Mouse (Mus musculus) hindbrain, embryonic 12.5 days (tissue): ENCODE results near the gene Sf3a3. TPM values are rescaled to one million over a fixed set of nuclear protein-coding genes. Genes with fewer than 3 reads are reported as not detected.
A peak's percentile ranks its signal among the peaks of the same experiment; 100 is the strongest.

ENCODE experiments used
- ATAC-seq: fragments of 200-750 bp; cut with Nextera tagmentation; 2 replicates; pipeline ENCODE4 v1.8.0; 2017; ENCODE audit warnings: moderate TSS enrichment; ENCODE audit not compliant: low FRiP score
- H3K27ac ChIP-seq: fragments of 300-500 bp; sonication (generic); 2 replicates; pipeline ENCODE4 v1.5.1; 2016; ENCODE audit warnings: mild to moderate bottlenecking
- H3K27me3 ChIP-seq: fragments of 300-500 bp; sonication (generic); 2 replicates; pipeline ENCODE4 v1.6.1; 2016; ENCODE audit warnings: mild to moderate bottlenecking
- H3K36me3 ChIP-seq: fragments of 300-500 bp; sonication (generic); 2 replicates; pipeline ENCODE4 v1.6.1; 2016; ENCODE audit warnings: mild to moderate bottlenecking
- H3K4me1 ChIP-seq: fragments of 300-500 bp; sonication (generic); 2 replicates; pipeline ENCODE4 v1.6.1; 2016
- H3K4me2 ChIP-seq: fragments of 300-500 bp; sonication (generic); replicated peaks from 2 replicates; pipeline ENCODE4 v1.6.1; 2016; ENCODE audit warnings: mild to moderate bottlenecking
- H3K4me3 ChIP-seq: fragments of 300-500 bp; sonication (generic); 2 replicates; pipeline ENCODE4 v1.5.1; 2016; ENCODE audit warnings: mild to moderate bottlenecking
- H3K9ac ChIP-seq: fragments of 300-500 bp; sonication (generic); 2 replicates; pipeline ENCODE4 v1.6.1; 2016; ENCODE audit warnings: mild to moderate bottlenecking, moderate library complexity
- H3K9me3 ChIP-seq: fragments of 300-500 bp; sonication (generic); replicated peaks from 2 replicates; pipeline ENCODE4 v1.6.1; 2016; ENCODE audit warnings: mild to moderate bottlenecking
- whole genome bisulfite sequencing: fragments of 180-500 bp; shearing (Covaris S2); methylation state at CpG from one replicate; pipeline ENCODE4 v1.1.7; 2016; 5-methylcytosine and 5-hydroxymethylcytosine counted together
- polyA plus RNA-seq: library from polyadenylated mRNA; unstranded; fragments of >200 nt; fragmentation: Nextera tagmentation; extraction: Ambion mirVana; gene quantifications from 2 replicates; pipeline ENCODE4 v1.2.1, GENCODE M21; 2016

Sf3a3 gene
- polyA plus RNA-seq, 1 experiment from 2014 or later, result 164 TPM

- no peaks in the 10 kb centered on the region for H3K9me3 ChIP-seq
- no peak overlapping the region for H3K4me3 ChIP-seq
- 82% methylated on average over 4 of the region's 4 CpGs for WGBS
- no peak overlapping the region for H3K27ac ChIP-seq
- no peaks in the 10 kb centered on the region for H3K4me1 ChIP-seq
- no peak overlapping the region for H3K4me2 ChIP-seq
- H3K36me3 ChIP-seq, result peaks cover 55% of the 10 kb centered on the region
- no peaks in the 10 kb centered on the region for H3K27me3 ChIP-seq
- no peak for ATAC-seq
- no peak overlapping the region for H3K9ac ChIP-seq
Observed at GRCm38 (mm10) chr4:124685004-124685403, 29.6 kb upstream of the Sf3a3 start.

DNA sequence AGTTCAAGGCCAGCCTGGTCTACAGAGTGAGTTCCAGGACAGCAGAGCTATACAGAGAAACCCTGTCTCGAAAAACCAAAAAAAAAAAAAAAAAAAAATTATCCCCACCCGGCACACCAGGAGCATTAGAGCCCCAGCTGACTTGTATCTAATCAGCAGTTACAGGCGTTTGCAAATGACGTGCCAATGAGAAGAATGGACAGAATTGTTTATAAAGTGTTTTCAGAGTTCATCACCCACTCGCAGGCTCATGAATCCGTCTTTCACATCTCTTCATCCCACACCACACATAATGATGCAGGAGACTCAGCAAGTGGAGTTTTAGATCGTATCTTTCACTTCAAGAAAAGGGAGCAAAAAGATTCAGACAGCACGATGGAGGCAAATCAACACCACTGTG, 29.1 kb upstream of the Sf3a3 start:
- no peak for ATAC-seq
- WGBS, result 89% methylated on average over 8 of the region's 8 CpGs
- H3K27me3 ChIP-seq, result no peaks in the 10 kb centered on the region
- H3K4me2 ChIP-seq, result no peak overlapping the region
- peaks cover 50% of the 10 kb centered on the region for H3K36me3 ChIP-seq
- H3K27ac ChIP-seq, result no peak overlapping the region
- no peak overlapping the region for H3K4me3 ChIP-seq
- no peaks in the 10 kb centered on the region for H3K9me3 ChIP-seq
- H3K4me1 ChIP-seq, result no peaks in the 10 kb centered on the region
- no peak overlapping the region for H3K9ac ChIP-seq

DNA sequence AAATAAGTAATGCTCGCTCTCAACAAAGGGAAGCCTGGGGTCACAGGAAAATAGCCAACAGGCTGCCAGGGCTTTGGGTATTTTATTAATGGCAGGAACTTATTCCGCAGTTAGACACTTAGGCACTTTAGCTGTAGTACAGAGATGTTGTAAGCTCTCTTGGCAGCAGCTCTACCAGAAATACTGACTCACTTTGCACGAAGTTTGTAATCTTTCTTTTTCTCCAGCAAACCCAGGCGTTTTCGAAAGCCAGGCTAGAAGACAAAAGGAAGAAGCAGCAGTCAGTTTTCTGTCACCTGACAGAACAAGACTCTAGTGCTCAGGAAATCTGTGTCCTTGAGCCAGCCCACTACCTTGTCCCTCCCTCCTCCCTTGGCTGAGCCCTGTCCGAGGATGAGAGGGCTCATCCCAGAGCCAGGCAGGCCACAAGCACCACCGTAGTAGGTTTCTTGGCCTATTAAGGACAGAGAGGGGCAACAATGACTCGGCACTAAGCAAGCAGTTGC, 28.6 kb upstream of the Sf3a3 start:
- no peak overlapping the region for H3K4me2 ChIP-seq
- no peaks in the 10 kb centered on the region for H3K9me3 ChIP-seq
- no peaks in the 10 kb centered on the region for H3K4me1 ChIP-seq
- 89% methylated on average over 8 of the region's 8 CpGs for WGBS
- H3K4me3 ChIP-seq, result no peak overlapping the region
- no peak overlapping the region for H3K9ac ChIP-seq
- H3K36me3 ChIP-seq, result peaks cover 46% of the 10 kb centered on the region
- no peak overlapping the region for H3K27ac ChIP-seq
- ATAC-seq, result no peak
- H3K27me3 ChIP-seq, result no peaks in the 10 kb centered on the region

- H3K9me3 ChIP-seq, result no peaks in the 10 kb centered on the region
- peak overlapping the region; percentile 18; the same call in 1 of the 2 replicates for H3K9ac ChIP-seq
- H3K4me1 ChIP-seq, result peaks cover 14% of the 10 kb centered on the region
- H3K4me2 ChIP-seq, result no peak overlapping the region
- ATAC-seq, result no peak
- no peak overlapping the region for H3K27ac ChIP-seq
- H3K27me3 ChIP-seq, result peaks cover 16% of the 10 kb centered on the region
- no peak overlapping the region for H3K4me3 ChIP-seq
- WGBS, result 90% methylated on average over 8 of the region's 8 CpGs
- 0 out of 2 replicates have a peak, but pooled peaks cover 5% of the 10 kb centered on the region for H3K36me3 ChIP-seq
Observed at GRCm38 (mm10) chr4:124691455-124691854, 23.1 kb upstream of the Sf3a3 start.

DNA sequence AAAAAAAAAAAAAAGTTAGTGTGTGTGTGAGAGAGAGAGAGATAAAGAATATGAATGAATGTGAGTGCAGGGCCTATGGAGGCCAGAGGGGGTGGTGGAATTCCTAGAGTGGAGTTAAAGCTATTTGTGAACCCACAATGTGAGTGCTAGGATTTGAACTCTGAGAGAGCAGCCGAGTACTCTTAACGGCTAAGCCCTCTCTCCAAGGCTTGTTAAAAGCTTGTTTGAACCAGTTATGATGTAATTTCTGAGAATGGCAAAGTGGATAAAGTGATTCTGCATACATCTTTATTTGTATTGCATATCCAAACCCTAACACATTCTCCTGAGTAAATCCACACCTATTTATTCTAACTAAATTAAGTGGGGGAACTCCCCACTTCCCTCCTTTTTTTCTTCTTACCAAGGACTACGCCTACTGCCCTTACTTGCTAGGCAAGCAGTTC, 22.1 kb upstream of the Sf3a3 start:
- H3K9me3 ChIP-seq, result no peaks in the 10 kb centered on the region
- ATAC-seq, result no peak
- H3K4me2 ChIP-seq, result peak overlapping the region; percentile 66
- no peak overlapping the region for H3K27ac ChIP-seq
- WGBS, result 70% methylated on average over 3 of the region's 3 CpGs
- H3K9ac ChIP-seq, result peak overlapping the region; percentile 84
- peaks cover 14% of the 10 kb centered on the region for H3K4me1 ChIP-seq
- peaks cover 16% of the 10 kb centered on the region for H3K27me3 ChIP-seq
- peak overlapping the region; percentile 75 for H3K4me3 ChIP-seq
- no peaks in the 10 kb centered on the region for H3K36me3 ChIP-seq

DNA sequence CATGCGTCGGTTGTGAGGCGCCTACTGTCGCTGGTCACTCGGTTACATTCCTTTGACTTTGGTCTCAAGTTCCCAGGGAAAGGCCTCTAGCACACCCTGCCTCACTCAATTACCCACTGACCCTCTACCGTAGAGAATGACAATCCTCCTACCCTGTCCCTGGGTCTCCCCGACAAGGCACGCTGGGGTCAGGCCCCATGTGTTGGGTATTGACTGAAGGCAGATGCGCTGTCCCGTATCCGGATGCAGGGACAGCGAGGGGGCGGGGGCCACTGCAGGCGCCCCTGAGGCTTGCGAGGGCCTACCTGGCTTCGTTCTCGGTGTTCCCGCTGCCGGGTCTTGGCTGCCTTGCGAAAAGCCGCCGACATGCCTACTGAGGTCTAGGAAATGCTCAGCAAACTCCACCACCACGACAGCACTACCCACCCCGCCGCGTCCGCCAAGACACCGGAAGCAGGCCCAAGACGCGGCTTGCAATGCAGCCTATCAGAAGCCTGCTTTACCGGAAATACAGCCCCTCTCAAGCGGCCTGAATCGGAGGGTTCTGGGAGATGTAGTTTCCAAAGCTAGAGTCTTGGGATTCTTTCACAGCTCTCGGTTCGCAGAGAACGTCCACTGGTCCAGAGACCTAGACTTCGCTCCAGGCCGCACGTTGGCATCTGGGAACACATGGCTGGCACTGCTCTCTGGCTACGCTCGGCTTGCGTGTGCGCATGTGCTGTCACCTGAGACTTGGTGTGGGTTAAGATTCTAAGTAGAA, 21.3 kb upstream of the Sf3a3 start, which contains the start of gene Utp11:
Gene Utp11, minus strand, starts transcription at position 466 of the 760 bp plus-strand sequence.
- H3K36me3 ChIP-seq, result no peaks in the 10 kb centered on the region
- peak; percentile 97 for ATAC-seq
- no peak within 1 kb of the TSS; the same call in 1 of the 2 replicates for H3K27ac ChIP-seq
- peaks cover 21% of the 10 kb centered on the region for H3K27me3 ChIP-seq
- H3K4me1 ChIP-seq, result peaks cover 14% of the 10 kb centered on the region
- peak within 1 kb of the TSS; percentile 75 for H3K4me3 ChIP-seq
- no peaks in the 10 kb centered on the region for H3K9me3 ChIP-seq
- peak within 1 kb of the TSS; percentile 84 for H3K9ac ChIP-seq
- peak within 1 kb of the TSS; percentile 66 for H3K4me2 ChIP-seq
- WGBS, result under 1% methylated on average over 43 of the region's 43 CpGs

- no peaks in the 10 kb centered on the region for H3K9me3 ChIP-seq
- WGBS, result 85% methylated on average over 2 of the region's 2 CpGs
- peaks cover 16% of the 10 kb centered on the region for H3K4me1 ChIP-seq
- H3K9ac ChIP-seq, result no peak overlapping the region
- ATAC-seq, result no peak
- no peak overlapping the region for H3K27ac ChIP-seq
- H3K27me3 ChIP-seq, result peaks cover 22% of the 10 kb centered on the region
- H3K4me2 ChIP-seq, result no peak overlapping the region
- no peak overlapping the region for H3K4me3 ChIP-seq
- no peaks in the 10 kb centered on the region for H3K36me3 ChIP-seq
Observed at GRCm38 (mm10) chr4:124694572-124694971, 20.0 kb upstream of the Sf3a3 start.

- Histone ChIP-seq H3K27me3 (peaks cover 35% of the 10 kb centered on the region), H3K4me1 (peaks cover 30% of the 10 kb centered on the region), H3K27ac (no peak overlapping the region), H3K9ac (no peak overlapping the region), H3K9me3 (no peaks in the 10 kb centered on the region), H3K4me2 (0 out of 2 replicates have a peak overlapping the region, but pooled peaks have one; percentile 5), H3K36me3 (no peaks in the 10 kb centered on the region), H3K4me3 (no peak overlapping the region)
- WGBS, result 13% methylated on average over 18 of the region's 18 CpGs
- ATAC-seq, result no peak
Observed at GRCm38 (mm10) chr4:124695786-124696516, 18.6 kb upstream of the Sf3a3 start.

GRCm38 (mm10) chr4:124699791-124700190, 14.8 kb upstream of the Sf3a3 start:
- Histone ChIP-seq H3K4me1 (peaks cover 47% of the 10 kb centered on the region), H3K4me3 (peak overlapping the region; percentile 61; the same call in 1 of the 2 replicates)

DNA sequence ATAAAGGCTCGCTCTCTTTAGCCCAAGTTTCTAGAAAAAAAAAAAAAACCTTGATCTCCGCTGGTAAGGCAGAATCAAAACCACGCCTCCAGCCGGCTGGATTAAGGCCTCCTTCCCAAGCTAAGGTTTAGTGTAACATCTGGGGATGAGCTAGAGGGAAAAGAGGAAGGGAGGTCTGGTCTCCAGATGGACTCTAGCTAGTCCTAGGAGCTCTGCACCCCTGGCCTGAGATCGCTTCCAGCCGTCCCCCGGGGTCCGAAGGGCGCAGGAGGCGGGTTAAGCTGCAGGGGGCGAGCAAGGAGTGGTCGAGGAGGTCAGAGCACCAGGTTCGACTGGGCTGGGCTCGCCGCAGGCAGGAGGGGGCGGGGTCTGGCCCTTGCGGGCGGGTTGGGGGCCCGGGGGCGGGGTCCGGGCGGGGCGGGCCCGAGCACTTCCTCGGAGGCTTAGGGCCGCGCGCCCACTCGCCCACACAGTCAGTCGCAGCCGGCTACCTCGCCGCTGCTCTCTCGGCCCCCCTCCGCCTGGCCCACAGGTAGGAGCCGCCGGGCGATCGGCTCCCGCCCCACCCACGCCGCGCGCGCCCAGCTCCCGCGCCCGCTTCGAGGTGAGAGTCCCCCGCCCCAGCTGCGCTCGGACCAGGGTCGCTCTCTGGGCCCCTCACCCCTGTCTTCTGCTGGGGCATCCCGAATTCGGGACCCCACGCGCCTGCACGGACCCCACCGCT, 14.2 kb upstream of the Sf3a3 start, which contains the start of gene Fhl3:
Gene Fhl3, plus strand, starts transcription at position 454 of the 724 bp plus-strand sequence.
- peak within 1 kb of the TSS; percentile 68; the same call in 1 of the 2 replicates for H3K27ac ChIP-seq
- peaks cover 53% of the 10 kb centered on the region for H3K4me1 ChIP-seq
- H3K9me3 ChIP-seq, result no peaks in the 10 kb centered on the region
- under 1% methylated on average over 50 of the region's 59 CpGs for WGBS
- H3K4me3 ChIP-seq, result peak within 1 kb of the TSS; percentile 61
- peak within 1 kb of the TSS; percentile 76 for H3K9ac ChIP-seq
- peaks cover 49% of the 10 kb centered on the region for H3K27me3 ChIP-seq
- H3K36me3 ChIP-seq, result no peaks in the 10 kb centered on the region
- peak within 1 kb of the TSS; percentile 96 for H3K4me2 ChIP-seq
- peak; percentile 53 for ATAC-seq

More at GRCm38 (mm10) chr4:124699791-124700190, 14.8 kb upstream of the Sf3a3 start:
- peaks cover 54% of the 10 kb centered on the region for H3K27me3 ChIP-seq
- H3K9ac ChIP-seq, result no peak overlapping the region
- H3K27ac ChIP-seq, result no peak overlapping the region
- H3K36me3 ChIP-seq, result no peaks in the 10 kb centered on the region
- WGBS, result 4% methylated on average over 6 of the region's 6 CpGs
- H3K9me3 ChIP-seq, result no peaks in the 10 kb centered on the region
- ATAC-seq, result no peak
- H3K4me2 ChIP-seq, result peak overlapping the region; percentile 96

DNA sequence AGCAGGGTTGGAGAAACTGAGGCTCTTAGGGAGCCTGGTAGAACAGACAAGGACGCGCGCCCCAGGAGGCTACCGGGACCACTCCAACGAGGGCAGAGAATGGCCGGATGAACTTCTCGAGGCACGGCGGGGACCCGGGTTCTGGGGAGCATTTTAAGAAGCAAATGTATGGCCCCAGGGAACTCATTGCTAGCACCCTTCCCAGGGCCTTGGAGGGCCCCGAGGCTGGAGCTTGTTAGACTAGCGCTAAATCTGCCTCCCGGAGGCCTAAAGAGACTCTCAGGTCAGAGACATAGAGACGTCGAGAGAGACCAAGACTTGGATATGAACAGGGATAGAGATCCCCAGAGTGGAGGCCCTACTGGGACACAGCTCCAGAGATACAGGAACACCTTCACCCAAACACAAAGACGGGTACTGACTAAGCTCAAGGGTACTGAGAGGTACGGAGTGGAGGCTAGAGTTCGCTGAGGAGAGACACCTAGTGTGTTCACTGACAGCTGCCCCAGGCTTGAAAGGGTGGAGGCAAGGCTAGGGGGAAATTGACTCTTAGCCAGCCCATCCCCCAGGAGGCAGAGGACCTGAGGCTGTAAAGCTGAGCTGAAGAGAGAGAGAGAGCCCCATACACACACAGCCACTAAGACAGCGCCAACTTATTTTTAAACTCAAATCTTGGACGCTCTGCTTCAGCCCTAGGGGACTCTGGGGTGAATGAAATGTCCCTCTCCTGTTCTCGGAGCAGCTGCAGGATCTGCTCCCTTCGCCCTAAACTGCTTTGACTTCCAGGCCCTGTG, 13.3 kb upstream of the Sf3a3 start:
- peak; percentile 4; the same call in 1 of the 2 replicates for ATAC-seq
- Histone ChIP-seq H3K9ac (peak overlapping the region; percentile 76), H3K36me3 (no peaks in the 10 kb centered on the region), H3K4me2 (peak overlapping the region; percentile 96), H3K4me1 (peaks cover 52% of the 10 kb centered on the region), H3K27ac (peak overlapping the region; percentile 68; the same call in 1 of the 2 replicates), H3K9me3 (no peaks in the 10 kb centered on the region), H3K27me3 (peaks cover 44% of the 10 kb centered on the region), H3K4me3 (peak overlapping the region; percentile 61)
- 2% methylated on average over 22 of the region's 22 CpGs for WGBS
